Mouse (Mus musculus) neutrophil, adult 5-6 weeks (primary cell): ENCODE measurements around the gene Agr2. TPM values are rescaled to one million over a fixed set of nuclear protein-coding genes. Genes with fewer than 3 reads are reported as not detected.

ENCODE experiments used
- ATAC-seq: fragments of 151-379, 151-347 bp; 2 replicates; pipeline ENCODE4 v1.8.0; 2017; ENCODE audit warnings: mild to moderate bottlenecking, moderate TSS enrichment; ENCODE audit not compliant: insufficient number of reproducible peaks, poor library complexity, low FRiP score, severe bottlenecking; ENCODE audit errors: extremely low read depth
- total RNA-seq: library from RNA; stranded (forward); fragments of 200-1000 nt; gene quantifications from 2 replicates; pipeline ENCODE4 v1.2.3, GENCODE M21; 2017

Gene Agr2
- total RNA-seq, 1 experiment from 2014 or later = not detected

DNA sequence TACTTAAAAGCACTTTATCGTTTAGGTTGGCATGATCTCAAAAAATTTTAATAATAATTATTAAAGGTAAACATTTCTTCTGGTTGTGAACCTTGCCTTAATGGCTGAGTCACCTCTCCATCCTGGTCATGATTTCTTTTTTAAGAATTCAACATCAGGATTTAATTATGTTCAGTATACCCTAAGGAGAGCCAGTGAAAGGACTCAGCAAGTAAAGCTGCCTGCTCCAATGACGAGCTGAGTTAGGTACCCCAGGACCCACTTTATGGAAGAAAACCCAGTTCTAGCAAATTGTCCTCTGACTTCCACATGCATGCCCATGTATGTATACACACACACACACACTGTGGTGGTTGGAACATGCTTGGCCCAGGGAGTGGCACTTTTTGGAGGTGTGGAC lies 54.9 kb downstream of the Agr2 start:
- no peak for ATAC-seq

GRCm38 (mm10) chr12:36050276-36050675 lies 57.6 kb downstream of the Agr2 start:
- no peak for ATAC-seq

Other genes with a start within 250 kb of the Agr2 start
- not detected in 2 replicates for gene Agr3, start 67.3 kb upstream of the Agr2 start, total RNA-seq
- 228 and 237 TPM in 2 replicates for gene Tspan13, start 49.6 kb downstream of the Agr2 start, total RNA-seq
- 15.5 and 16.6 TPM in 2 replicates for gene Ankmy2, start 164.2 kb downstream of the Agr2 start, total RNA-seq
- gene Bzw2, start 165.2 kb downstream of the Agr2 start, total RNA-seq = 12.7 and 20.3 TPM in 2 replicates